Mouse (Mus musculus) 3134 (cell line): Measurements from ENCODE around the gene 1700016C15Rik.

ENCODE experiments used
- DNase-seq: peaks from one replicate; pipeline ENCODE4 v3.0.0-alpha.2; 2011; ENCODE audit warnings: low spot score; ENCODE audit not compliant: insufficient read length; ENCODE audit errors: extremely low read depth

1700016C15Rik gene

GRCm38 (mm10) chr1:177795421-177796192, 66.0 kb downstream of the 1700016C15Rik start:
- DNase-seq, result no peak

- peak; percentile 100 for DNase-seq
Observed at GRCm38 (mm10) chr1:177796193-177796939, 66.8 kb downstream of the 1700016C15Rik start, which contains the start of gene Adss. Adss (minus strand) TSS chr1:177796511.

GRCm38 (mm10) chr1:177797151-177797755, 67.6 kb downstream of the 1700016C15Rik start:
- DNase-seq, result no peak
